Mouse (Mus musculus): Measurements from ENCODE around the gene Bag2. TPM values are rescaled to one million over a fixed set of nuclear protein-coding genes. Genes with fewer than 3 reads are reported as not detected.

Gene Bag2
- polyA plus RNA-seq, 2 experiments = 30.2 to 45.4 TPM

GRCm38 (mm10) chr1:33768091-33768787 lies 10.6 kb upstream of the Bag2 start:
- no peak overlapping the region for H3K4me2 ChIP-seq (ENCODE audit: low read depth)
- H3K27me3 ChIP-seq (ENCODE audit: control insufficient read depth, insufficient read depth, low read length) = no peaks in the 10 kb centered on the region
- DNase-seq (ENCODE audit: low read depth in 3 of 3, low spot score in 3 of 3) = no peak
- WGBS (ENCODE audit: insufficient replicate concordance) = 72% methylated on average over 1 of the region's 1 CpGs
- 0 out of 4 replicates have a peak, but pooled peaks cover 0 to 2% of the 10 kb centered on the region in 2 experiments for H3K4me1 ChIP-seq (replicated peaks; ENCODE audit: control insufficient read depth in 2 of 2, insufficient read depth in 2 of 2, low read length in 1 of 2)
- H3K4me3 ChIP-seq (ENCODE audit: insufficient read depth in 1 of 2, low read depth in 2 of 2, low read length in 2 of 2) = no peak overlapping the region
- no peak overlapping the region for H3K9ac ChIP-seq (replicated peaks)
- H3K9me3 ChIP-seq (ENCODE audit: control insufficient read depth, low read length) = no peaks in the 10 kb centered on the region
- H3K36me3 ChIP-seq (replicated peaks; ENCODE audit: control insufficient read depth, insufficient read depth, low read depth) = peaks cover 14% of the 10 kb centered on the region; the same call in 1 of the 2 replicates
- ATAC-seq (ENCODE audit: insufficient read depth) = no peak
- no peak overlapping the region for H3K27ac ChIP-seq
- no peak for TF ChIP-seq CTCF (IDR thresholded peaks at IDR 0.05; ENCODE audit: low read depth)
- TF ChIP-seq EP300 (IDR thresholded peaks at IDR 0.05; ENCODE audit: low read depth) = no peak

DNA sequence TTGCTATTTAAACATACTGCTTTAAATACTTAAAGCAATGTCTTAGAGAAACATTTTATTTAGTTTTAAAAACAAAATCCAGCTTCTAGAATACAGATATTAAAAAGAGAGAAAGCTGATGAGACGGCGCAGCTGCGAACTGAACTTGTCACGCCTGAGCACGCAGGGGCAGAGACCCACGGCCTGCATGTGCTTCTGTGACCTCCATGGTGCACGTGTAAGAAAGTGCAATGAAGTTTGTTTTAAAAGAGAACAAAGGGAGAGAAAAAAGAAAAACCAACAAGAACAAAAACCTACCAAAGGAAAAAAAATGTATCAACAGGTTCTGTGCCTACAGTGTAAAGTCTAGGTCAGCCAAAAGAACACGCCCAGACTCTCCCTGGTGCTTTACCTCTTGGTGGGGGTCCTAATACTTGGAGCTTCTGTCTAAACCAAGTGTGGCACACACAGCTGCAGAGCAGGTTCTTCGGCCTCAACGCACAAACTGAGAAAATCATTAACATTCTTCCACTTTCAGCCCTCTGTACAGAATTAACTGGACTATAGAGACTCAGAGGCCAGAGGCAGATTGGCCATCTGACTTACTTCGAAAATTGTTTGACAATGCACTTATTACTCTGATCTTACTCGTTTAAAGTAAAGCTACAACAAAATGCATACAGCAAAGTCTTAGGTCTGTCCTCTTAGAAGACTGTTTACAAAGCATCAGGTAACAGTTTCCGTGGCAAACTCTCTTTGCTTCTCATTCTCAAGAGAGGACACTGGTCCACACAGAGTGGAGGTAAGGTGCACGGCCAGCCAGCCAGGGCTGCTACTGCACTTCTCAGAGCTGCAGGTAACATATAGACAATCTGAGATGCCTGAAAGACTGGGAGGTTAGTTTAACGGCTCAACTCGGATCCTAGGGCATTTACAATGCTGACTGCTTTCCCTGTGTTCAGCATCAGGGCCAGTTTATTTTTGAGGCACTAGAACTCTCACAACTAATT lies 9.2 kb upstream of the Bag2 start:
- TF ChIP-seq CTCF (IDR thresholded peaks at IDR 0.05; ENCODE audit: low read depth) (no peak), EP300 (IDR thresholded peaks at IDR 0.05; ENCODE audit: low read depth) (no peak)
- H3K4me1 ChIP-seq (replicated peaks; ENCODE audit: control insufficient read depth in 2 of 2, insufficient read depth in 2 of 2, low read length in 1 of 2) = 0 out of 4 replicates have a peak, but pooled peaks cover 0 to 2% of the 10 kb centered on the region in 2 experiments
- H3K9me3 ChIP-seq (ENCODE audit: control insufficient read depth, low read length) = no peaks in the 10 kb centered on the region
- H3K4me3 ChIP-seq (ENCODE audit: insufficient read depth in 1 of 2, low read depth in 2 of 2, low read length in 2 of 2) = no peak overlapping the region
- H3K36me3 ChIP-seq (replicated peaks; ENCODE audit: control insufficient read depth, insufficient read depth, low read depth) = peaks cover 14% of the 10 kb centered on the region; the same call in 1 of the 2 replicates
- no peak for ATAC-seq (ENCODE audit: insufficient read depth)
- no peak overlapping the region for H3K27ac ChIP-seq
- WGBS (ENCODE audit: insufficient replicate concordance) = 81% methylated on average over 16 of the region's 16 CpGs
- no peak for DNase-seq (ENCODE audit: low read depth in 3 of 3, low spot score in 3 of 3)
- H3K4me2 ChIP-seq (ENCODE audit: low read depth) = no peak overlapping the region
- no peaks in the 10 kb centered on the region for H3K27me3 ChIP-seq (ENCODE audit: control insufficient read depth, insufficient read depth, low read length)
- H3K9ac ChIP-seq (replicated peaks) = no peak overlapping the region

DNA sequence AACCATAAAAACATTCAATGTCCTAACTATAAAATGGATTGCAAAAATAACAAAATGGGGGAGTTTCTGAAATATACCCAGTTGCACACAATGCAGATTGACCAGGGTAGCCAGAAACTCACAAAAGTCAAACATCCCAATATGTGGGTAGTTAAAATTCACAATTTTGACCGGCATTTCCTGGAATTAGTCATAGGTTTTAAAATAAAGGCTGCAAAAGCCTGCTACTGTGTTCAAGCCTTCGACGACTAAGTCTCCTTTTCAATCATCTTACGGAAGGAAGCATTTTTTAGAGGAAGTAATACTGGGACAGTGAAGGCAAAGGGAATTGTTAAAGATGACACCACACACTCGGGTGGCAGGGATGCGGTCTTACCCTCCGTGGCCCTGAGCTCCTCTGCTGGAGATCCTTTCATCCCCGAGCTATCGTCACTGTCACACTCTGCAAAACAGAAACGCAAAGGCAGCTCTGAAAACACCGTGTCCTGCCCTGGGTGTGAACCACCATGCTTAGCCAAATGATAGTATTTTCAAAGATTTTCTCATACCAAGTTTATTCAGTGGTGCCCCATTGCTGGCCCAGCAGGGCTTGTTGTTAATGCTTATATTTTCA lies 8.0 kb upstream of the Bag2 start:
- Histone ChIP-seq H3K4me1 (replicated peaks; ENCODE audit: control insufficient read depth in 2 of 2, insufficient read depth in 2 of 2, low read length in 1 of 2) (0 out of 4 replicates have a peak, but pooled peaks cover 0 to 2% of the 10 kb centered on the region in 2 experiments), H3K4me3 (ENCODE audit: insufficient read depth in 1 of 2, low read depth in 2 of 2, low read length in 2 of 2) (no peak overlapping the region), H3K9me3 (ENCODE audit: control insufficient read depth, low read length) (no peaks in the 10 kb centered on the region), H3K27me3 (ENCODE audit: control insufficient read depth, insufficient read depth, low read length) (no peaks in the 10 kb centered on the region), H3K27ac (no peak overlapping the region), H3K36me3 (replicated peaks; ENCODE audit: control insufficient read depth, insufficient read depth, low read depth) (peaks cover 8% of the 10 kb centered on the region; the same call in 1 of the 2 replicates), H3K4me2 (ENCODE audit: low read depth) (no peak overlapping the region), H3K9ac (replicated peaks) (no peak overlapping the region)
- DNase-seq (ENCODE audit: low read depth in 3 of 3, low spot score in 3 of 3) (no peak), ATAC-seq (ENCODE audit: insufficient read depth) (no peak)
- WGBS (ENCODE audit: insufficient replicate concordance) = 78% methylated on average over 11 of the region's 11 CpGs
- TF ChIP-seq EP300 (IDR thresholded peaks at IDR 0.05; ENCODE audit: low read depth) (no peak), CTCF (IDR thresholded peaks at IDR 0.05; ENCODE audit: low read depth) (no peak)

DNA sequence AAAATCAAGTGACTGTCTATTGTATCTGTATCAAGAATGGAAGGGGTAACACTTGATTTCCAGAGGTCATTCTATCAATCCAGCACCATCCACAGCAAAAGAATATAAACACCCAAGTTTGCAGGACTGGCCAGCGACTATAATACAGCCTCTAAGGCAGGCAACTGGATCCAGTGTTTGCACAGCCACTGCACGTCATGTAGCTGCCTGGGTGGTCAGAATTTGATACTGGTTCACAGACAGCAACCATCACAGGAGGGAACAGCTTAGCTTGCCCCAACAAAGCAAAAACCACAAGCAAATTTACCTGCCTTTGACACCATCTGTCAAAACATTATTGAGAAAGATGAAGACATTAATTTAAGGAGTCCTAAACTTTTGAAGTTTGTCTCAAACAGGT lies 6.2 kb upstream of the Bag2 start:
- ATAC-seq (ENCODE audit: insufficient read depth) (no peak), DNase-seq (ENCODE audit: low read depth in 3 of 3, low spot score in 3 of 3) (no peak)

More for the DNA sequence above, 6.2 kb upstream of the Bag2 start:
- Histone ChIP-seq H3K4me2 (ENCODE audit: low read depth) (no peak overlapping the region), H3K4me1 (replicated peaks; ENCODE audit: control insufficient read depth in 2 of 2, insufficient read depth in 2 of 2, low read length in 1 of 2) (peaks cover under 1 to 2% of the 10 kb centered on the region in 2 experiments), H3K4me3 (ENCODE audit: insufficient read depth in 1 of 2, low read depth in 2 of 2, low read length in 2 of 2) (no peak overlapping the region), H3K27me3 (ENCODE audit: control insufficient read depth, insufficient read depth, low read length) (no peaks in the 10 kb centered on the region), H3K9me3 (ENCODE audit: control insufficient read depth, low read length) (no peaks in the 10 kb centered on the region), H3K9ac (replicated peaks) (no peak overlapping the region), H3K27ac (no peak overlapping the region), H3K36me3 (replicated peaks; ENCODE audit: control insufficient read depth, insufficient read depth, low read depth) (peaks cover 3% of the 10 kb centered on the region; the same call in 1 of the 2 replicates)
- TF ChIP-seq CTCF (IDR thresholded peaks at IDR 0.05; ENCODE audit: low read depth) (no peak), EP300 (IDR thresholded peaks at IDR 0.05; ENCODE audit: low read depth) (no peak)
- 65% methylated on average over 2 of the region's 2 CpGs for WGBS (ENCODE audit: insufficient replicate concordance)
